Mouse (Mus musculus): Measurements from ENCODE around the gene Adck2.

DNA sequence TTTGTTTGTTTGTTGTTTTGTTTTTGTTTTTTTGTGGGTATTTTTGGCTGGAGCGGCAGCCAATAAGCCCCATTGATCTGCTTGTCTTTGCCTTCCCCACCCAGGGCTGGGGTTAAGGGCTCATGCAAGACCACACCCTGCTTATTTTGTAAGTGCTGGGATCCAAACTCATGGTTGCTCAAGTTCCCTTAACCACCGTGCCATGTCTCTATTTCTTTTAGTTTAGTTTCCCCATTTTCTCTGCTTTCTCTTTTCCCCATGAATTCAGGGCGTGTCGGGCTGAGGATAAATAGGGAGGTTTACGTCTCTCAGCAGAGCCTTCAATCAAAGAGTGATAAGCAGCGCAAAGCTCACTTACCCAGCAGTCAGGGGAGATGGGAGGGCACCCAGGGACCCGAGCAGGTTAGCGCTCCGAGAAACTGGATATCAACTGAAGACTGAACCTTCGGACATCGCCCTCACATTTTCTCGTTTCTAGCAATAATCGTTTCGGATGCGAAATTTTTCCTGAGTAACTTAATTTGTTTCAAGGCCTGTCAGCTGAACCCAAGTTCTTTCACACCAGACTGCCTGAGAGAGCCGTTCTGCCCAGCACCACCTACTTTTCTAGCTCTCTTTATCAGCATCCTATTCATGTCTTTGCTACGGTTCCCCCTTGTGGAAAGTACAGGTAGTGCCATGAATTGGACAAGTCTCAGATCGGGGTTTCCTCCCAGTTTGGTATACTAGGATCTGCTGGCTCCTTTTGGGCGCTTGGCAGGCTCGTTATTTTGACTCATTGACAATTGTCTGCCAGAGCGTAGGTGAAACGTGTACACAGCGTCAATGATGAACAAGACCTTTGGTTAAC, 11.3 kb upstream of the Adck2 start:
- TF ChIP-seq POLR2A (IDR thresholded peaks at IDR 0.05; ENCODE audit: borderline replicate concordance, low read depth, low read length) (no peak), CTCF (IDR thresholded peaks at IDR 0.05; ENCODE audit: low read depth, low read length) (no peak; the same call in 1 of the 2 replicates)

Data from bone marrow macrophage, adult 2 months (primary cell).